Mouse (Mus musculus) gastrocnemius, postnatal 10 days (tissue): ENCODE results near the gene Asah2. TPM values are rescaled to one million over a fixed set of nuclear protein-coding genes. Genes with fewer than 3 reads are reported as not detected.
"Not testable (repeated sequence)": the region's sequence is repeated elsewhere in the genome, so short reads cannot be mapped to it uniquely, and the experiment has no call there.

ENCODE experiments used
- DNase-seq: peaks from one replicate; pipeline ENCODE4 v3.0.0; 2021; ENCODE audit warnings: mixed read lengths
- long read RNA-seq, 2 experiments: library from polyadenylated mRNA; stranded (forward); transcript quantifications; one replicate each; pipeline ENCODE4 v2.0.0; 2021
- total RNA-seq, 2 experiments: library from RNA; stranded (reverse); gene quantifications; 2 replicates each; pipeline ENCODE4 v1.2.3; 2021

Asah2 gene
- 10 to 100 TPM in 1 of 2 experiments, 1 to 10 TPM in 1; 9.6 to 11.4 TPM for total RNA-seq
- long read RNA-seq, experiment 1, partial matches to known transcripts, result 0 of 1 reads
- long read RNA-seq, experiment 1, other reads (novel, unspliced or antisense), result 1 of 1 reads
- long read RNA-seq, experiment 2, result 0 reads

GRCm38 (mm10) chr19:32107771-32108306 is at the start of gene Asah2:
Asah2 (minus strand) TSS chr19:32108211.
- DNase-seq, result peak; percentile 73

- no peak for DNase-seq
Observed at GRCm38 (mm10) chr19:32157045-32157444, 49.0 kb upstream of the Asah2 start.

- no peak for DNase-seq
Observed at GRCm38 (mm10) chr19:32152529-32152928, 44.5 kb upstream of the Asah2 start.

- no peak for DNase-seq
Observed at GRCm38 (mm10) chr19:32148710-32149109, 40.7 kb upstream of the Asah2 start.

GRCm38 (mm10) chr19:32142383-32142782 is 34.4 kb upstream of the Asah2 start:
- DNase-seq, result no peak

GRCm38 (mm10) chr19:32138361-32139088 is 30.5 kb upstream of the Asah2 start:
- no peak for DNase-seq

- no peak for DNase-seq
Observed at GRCm38 (mm10) chr19:32137904-32138303, 29.9 kb upstream of the Asah2 start.

GRCm38 (mm10) chr19:32136888-32137625 is 29.0 kb upstream of the Asah2 start:
- no peak for DNase-seq

GRCm38 (mm10) chr19:32131707-32132488 is 23.9 kb upstream of the Asah2 start:
- DNase-seq, result not testable (repeated sequence)

- DNase-seq, result no peak
Observed at GRCm38 (mm10) chr19:32129281-32129680, 21.3 kb upstream of the Asah2 start.

GRCm38 (mm10) chr19:32127180-32127850 is 19.3 kb upstream of the Asah2 start:
- no peak for DNase-seq

GRCm38 (mm10) chr19:32124155-32124554 is 16.1 kb upstream of the Asah2 start:
- DNase-seq, result no peak

- DNase-seq, result no peak
Observed at GRCm38 (mm10) chr19:32123196-32123595, 15.2 kb upstream of the Asah2 start.

- no peak for DNase-seq
Observed at GRCm38 (mm10) chr19:32120798-32121197, 12.8 kb upstream of the Asah2 start.

- no peak for DNase-seq
Observed at GRCm38 (mm10) chr19:32119666-32120065, 11.7 kb upstream of the Asah2 start.

GRCm38 (mm10) chr19:32118496-32118895 is 10.5 kb upstream of the Asah2 start:
- no peak for DNase-seq

GRCm38 (mm10) chr19:32117484-32118018 is 9.5 kb upstream of the Asah2 start:
- no peak for DNase-seq

GRCm38 (mm10) chr19:32111866-32112790 is 4.1 kb upstream of the Asah2 start:
- no peak for DNase-seq

GRCm38 (mm10) chr19:32106750-32107149 is 1.3 kb downstream of the Asah2 start:
- DNase-seq, result no peak

- DNase-seq, result no peak
Observed at GRCm38 (mm10) chr19:32104217-32104616, 3.8 kb downstream of the Asah2 start.
